In genomic region chr8:60889843-60890519, GRCm38 (mm10) we compare ENCODE assay signal across 8 mouse cellular contexts. TPM values are rescaled to one million over a fixed set of nuclear protein-coding genes. Genes with fewer than 3 reads are reported as not detected.
DNase-seq lines count a peak whose midpoint lies in the region; ATAC-seq lines count a peak whose summit lies in the region.

Gene Hpf1 (plus strand): TSS chr8:60890418.

- peak within 1 kb of the TSS; percentile 67 for H3K4me2 ChIP-seq in lung, embryonic 16.5 days (ENCODE audit: low read depth, low read length)

- H3K9ac ChIP-seq in lung, embryonic 16.5 days (ENCODE audit: low read length): peak within 1 kb of the TSS; percentile 87

- H3K9me3 ChIP-seq in lung, embryonic 16.5 days (ENCODE audit: control insufficient read depth, low read length): no peaks in the 10 kb centered on the region

- no peaks in the 10 kb centered on the region for H3K27me3 ChIP-seq in lung, embryonic 16.5 days (ENCODE audit: control insufficient read depth, insufficient read depth, low read depth, low read length)

- 5% methylated on average over 43 of the region's 43 CpGs for WGBS in lung, embryonic 16.5 days

- no peak within 1 kb of the TSS for H3K27ac ChIP-seq in lung, embryonic 16.5 days (ENCODE audit: low read length)

- DNase-seq in MEL-GATA-1-ER (ENCODE audit: extremely low read depth, low read depth): peak; percentile 88
- peak; percentile 92 for DNase-seq in cerebellum, adult 8-10 months
- peak; percentile 97 for DNase-seq in forelimb bud, embryonic 11.5 days (ENCODE audit: low read depth, low spot score)
- peak; percentile 60 for DNase-seq in layer of hippocampus, adult 9-10 months (ENCODE audit: low spot score)
- peak; percentile 74 for DNase-seq in ovary, postnatal 10 days (ENCODE audit: low spot score)
- DNase-seq in thymus, postnatal 10 days (ENCODE audit: low spot score in 2 of 2): peak; percentile 93 to 95

- peak; percentile 99 for ATAC-seq in hematopoietic stem cell, adult 5-6 weeks (replicated peaks in 1 of 2; ENCODE audit: insufficient read depth in 1 of 2, low FRiP score in 2 of 2, low TSS enrichment in 1 of 2, low read depth in 1 of 2, poor library complexity in 2 of 2, severe bottlenecking in 2 of 2)
- peak; percentile 99 for ATAC-seq in lung, embryonic 16.5 days (ENCODE audit: low read depth)

- 0 out of 2 replicates have a peak, but pooled peaks cover 2% of the 10 kb centered on the region for H3K36me3 ChIP-seq in lung, embryonic 16.5 days (ENCODE audit: control insufficient read depth, insufficient read depth, low read length)

- H3K4me1 ChIP-seq in lung, embryonic 16.5 days (replicated peaks; ENCODE audit: control insufficient read depth, insufficient read depth, low read length): peaks cover 10% of the 10 kb centered on the region

- H3K4me3 ChIP-seq in lung, embryonic 16.5 days (ENCODE audit: low read length): peak within 1 kb of the TSS; percentile 87

RNA-seq across cellular contexts. Expression of gene Hpf1, which starts in this region (rescaled TPM):
- total RNA-seq in hematopoietic stem cell, adult 5-6 weeks (2017): 90.7 and 118 TPM in 2 replicates
- polyA plus RNA-seq in lung, embryonic 16.5 days (2015; fragmentation: Nextera tagmentation; extraction: Ambion mirVana): 91.2 and 110 TPM in 2 replicates
